Mouse (Mus musculus): ENCODE data around the gene Brsk1.

Brsk1 gene

GRCm38 (mm10) chr7:4670655-4671255 lies 19.6 kb upstream of the Brsk1 start:
- DNase-seq: no peak

GRCm38 (mm10) chr7:4671956-4672355 lies 18.4 kb upstream of the Brsk1 start:
- DNase-seq: no peak

GRCm38 (mm10) chr7:4674114-4674731 lies 16.2 kb upstream of the Brsk1 start:
- DNase-seq: no peak

- no peak for DNase-seq
Measured at GRCm38 (mm10) chr7:4675200-4675599, 15.2 kb upstream of the Brsk1 start.

- DNase-seq: no peak
Measured at GRCm38 (mm10) chr7:4683307-4683706, 7.1 kb upstream of the Brsk1 start.

GRCm38 (mm10) chr7:4684203-4684602 lies 6.2 kb upstream of the Brsk1 start:
- DNase-seq: no peak

GRCm38 (mm10) chr7:4684632-4685417 lies 5.6 kb upstream of the Brsk1 start, which contains the start of gene Hspbp1:
Gene Hspbp1 (minus strand): TSS chr7:4685068.
- peak; percentile 97 to 98 for DNase-seq

- peak; percentile 29 to 37 for DNase-seq
Measured at GRCm38 (mm10) chr7:4690951-4691653, 698 bp downstream of the Brsk1 start.

GRCm38 (mm10) chr7:4693004-4693403 lies 2.6 kb downstream of the Brsk1 start:
- DNase-seq: no peak

- no peak for DNase-seq
Measured at GRCm38 (mm10) chr7:4702334-4702733, 11.9 kb downstream of the Brsk1 start.

- no peak for DNase-seq
Measured at GRCm38 (mm10) chr7:4703195-4703594, 12.8 kb downstream of the Brsk1 start.

- peak; percentile 69 to 76 for DNase-seq
Measured at GRCm38 (mm10) chr7:4705098-4705497, 14.7 kb downstream of the Brsk1 start.

GRCm38 (mm10) chr7:4712594-4712993 lies 22.2 kb downstream of the Brsk1 start:
- no peak for DNase-seq

GRCm38 (mm10) chr7:4716955-4717354 lies 26.6 kb downstream of the Brsk1 start:
- DNase-seq: no peak

- no peak for DNase-seq
Measured at GRCm38 (mm10) chr7:4719276-4719675, 28.9 kb downstream of the Brsk1 start.

GRCm38 (mm10) chr7:4723508-4723907 lies 33.1 kb downstream of the Brsk1 start:
- peak; percentile 40 to 51 for DNase-seq

GRCm38 (mm10) chr7:4724359-4724758 lies 34.0 kb downstream of the Brsk1 start:
- no peak for DNase-seq

GRCm38 (mm10) chr7:4725169-4725568 lies 34.8 kb downstream of the Brsk1 start, which contains the start of gene Tmem150b:
Gene Tmem150b (minus strand): TSS chr7:4725249.
- no peak for DNase-seq

GRCm38 (mm10) chr7:4731090-4731489 lies 40.7 kb downstream of the Brsk1 start:
- DNase-seq: no peak

- no peak for DNase-seq
Measured at GRCm38 (mm10) chr7:4732968-4733392, 42.6 kb downstream of the Brsk1 start.

- no peak for DNase-seq
Measured at GRCm38 (mm10) chr7:4739041-4739543, 48.7 kb downstream of the Brsk1 start.

- DNase-seq: peak; percentile 95 to 97
Measured at GRCm38 (mm10) chr7:4739544-4740275, 49.3 kb downstream of the Brsk1 start, which contains the start of gene Kmt5c. Gene Kmt5c (plus strand): TSS chr7:4740115.
